Mouse (Mus musculus) gastrocnemius, adult 2 months (tissue): ENCODE measurements at regions not wholly inside any gene's neighbourhood (a gene's known extent, or its start where the extent isn't known, plus 50 kb on each side); places are given as distances from the start of the nearest gene placed in this dataset.

Experiments used
- DNase-seq: peaks from one replicate; pipeline ENCODE4 v3.0.0; 2022
- H3K27ac ChIP-seq: fragments of 200-600 bp; 2 replicates; pipeline ENCODE4 v1.8.1; 2022; ENCODE audit warnings: mild to moderate bottlenecking
- H3K4me3 ChIP-seq: fragments of 200-600 bp; 2 replicates; pipeline ENCODE4 v1.8.1; 2022; ENCODE audit warnings: mild to moderate bottlenecking, moderate library complexity
- CTCF ChIP-seq: fragments of 200-600 bp; IDR thresholded peaks from 2 replicates; pipeline ENCODE4 v1.8.1; 2022; ENCODE audit warnings: antibody characterized with exemption, mild to moderate bottlenecking, moderate library complexity
- intact Hi-C: fragments of 180-260 bp; cut with DNase I; formaldehyde crosslinking; loops from one replicate; pipeline ENCODE4 v1.15.1; 2025

- no peak for DNase-seq
- no peak for TF ChIP-seq CTCF
- H3K27ac ChIP-seq = no peak overlapping the region
- intact Hi-C loops = no loop called here
- H3K4me3 ChIP-seq = no peak overlapping the region
These were observed 359.9 kb downstream of the Stim2 start for GRCm38 (mm10) chr5:54358221-54358620.
